Mouse (Mus musculus): ENCODE measurements around the gene Patz1.

Gene Patz1

GRCm38 (mm10) chr11:3290640-3291310 is 2.1 kb downstream of the Patz1 start:
- in situ Hi-C loops (cut with MboI; ENCODE audit: low pct_unique_long_range_greater_than_20kb in 1 of 2, low sequenced_read_pairs in 2 of 2, unreplicated experiment in 1 of 2): no loop called here

- in situ Hi-C loops (cut with MboI; ENCODE audit: low pct_unique_long_range_greater_than_20kb in 1 of 2, low sequenced_read_pairs in 2 of 2, unreplicated experiment in 1 of 2): no loop called here
Observed at GRCm38 (mm10) chr11:3291311-3292061, 2.8 kb downstream of the Patz1 start.

- in situ Hi-C loops (cut with MboI; ENCODE audit: low pct_unique_long_range_greater_than_20kb in 1 of 2, low sequenced_read_pairs in 2 of 2, unreplicated experiment in 1 of 2): no loop called here
Observed at GRCm38 (mm10) chr11:3292062-3292421, 3.4 kb downstream of the Patz1 start.

- in situ Hi-C loops (cut with MboI; ENCODE audit: low pct_unique_long_range_greater_than_20kb in 1 of 2, low sequenced_read_pairs in 2 of 2, unreplicated experiment in 1 of 2): no loop called here
Observed at GRCm38 (mm10) chr11:3292711-3293249, 4.1 kb downstream of the Patz1 start.

GRCm38 (mm10) chr11:3293361-3293760 is 4.7 kb downstream of the Patz1 start:
- in situ Hi-C loops (cut with MboI; ENCODE audit: low pct_unique_long_range_greater_than_20kb in 1 of 2, low sequenced_read_pairs in 2 of 2, unreplicated experiment in 1 of 2): no loop called here

- in situ Hi-C loops (cut with MboI; ENCODE audit: low pct_unique_long_range_greater_than_20kb in 1 of 2, low sequenced_read_pairs in 2 of 2, unreplicated experiment in 1 of 2): no loop called here
Observed at GRCm38 (mm10) chr11:3294641-3295040, 6.0 kb downstream of the Patz1 start.

GRCm38 (mm10) chr11:3296056-3296455 is 7.4 kb downstream of the Patz1 start:
- in situ Hi-C loops (cut with MboI; ENCODE audit: low pct_unique_long_range_greater_than_20kb in 1 of 2, low sequenced_read_pairs in 2 of 2, unreplicated experiment in 1 of 2): no loop called here

GRCm38 (mm10) chr11:3297871-3298812 is 9.5 kb downstream of the Patz1 start:
- in situ Hi-C loops (cut with MboI; ENCODE audit: low pct_unique_long_range_greater_than_20kb in 1 of 2, low sequenced_read_pairs in 2 of 2, unreplicated experiment in 1 of 2): no loop called here

GRCm38 (mm10) chr11:3298813-3299185 is 10.1 kb downstream of the Patz1 start:
- in situ Hi-C loops (cut with MboI; ENCODE audit: low pct_unique_long_range_greater_than_20kb in 1 of 2, low sequenced_read_pairs in 2 of 2, unreplicated experiment in 1 of 2): no loop called here

- in situ Hi-C loops (cut with MboI; ENCODE audit: low pct_unique_long_range_greater_than_20kb in 1 of 2, low sequenced_read_pairs in 2 of 2, unreplicated experiment in 1 of 2): no loop called here
Observed at GRCm38 (mm10) chr11:3301075-3301474, 12.4 kb downstream of the Patz1 start.

- in situ Hi-C loops (cut with MboI; ENCODE audit: low pct_unique_long_range_greater_than_20kb in 1 of 2, low sequenced_read_pairs in 2 of 2, unreplicated experiment in 1 of 2): no loop called here
Observed at GRCm38 (mm10) chr11:3302385-3302784, 13.7 kb downstream of the Patz1 start.

GRCm38 (mm10) chr11:3302792-3303191 is 14.1 kb downstream of the Patz1 start:
- in situ Hi-C loops (cut with MboI; ENCODE audit: low pct_unique_long_range_greater_than_20kb in 1 of 2, low sequenced_read_pairs in 2 of 2, unreplicated experiment in 1 of 2): no loop called here

GRCm38 (mm10) chr11:3305821-3306220 is 17.1 kb downstream of the Patz1 start:
- in situ Hi-C loops (cut with MboI; ENCODE audit: low pct_unique_long_range_greater_than_20kb in 1 of 2, low sequenced_read_pairs in 2 of 2, unreplicated experiment in 1 of 2): no loop called here

GRCm38 (mm10) chr11:3307875-3308274 is 19.2 kb downstream of the Patz1 start:
- in situ Hi-C loops (cut with MboI; ENCODE audit: low pct_unique_long_range_greater_than_20kb in 1 of 2, low sequenced_read_pairs in 2 of 2, unreplicated experiment in 1 of 2): no loop called here

- in situ Hi-C loops (cut with MboI; ENCODE audit: low pct_unique_long_range_greater_than_20kb in 1 of 2, low sequenced_read_pairs in 2 of 2, unreplicated experiment in 1 of 2): no loop called here
Observed at GRCm38 (mm10) chr11:3309884-3310283, 21.2 kb downstream of the Patz1 start.

- in situ Hi-C loops (cut with MboI; ENCODE audit: low pct_unique_long_range_greater_than_20kb in 1 of 2, low sequenced_read_pairs in 2 of 2, unreplicated experiment in 1 of 2): no loop called here
Observed at GRCm38 (mm10) chr11:3310789-3311585, 22.3 kb downstream of the Patz1 start.

- in situ Hi-C loops (cut with MboI; ENCODE audit: low pct_unique_long_range_greater_than_20kb in 1 of 2, low sequenced_read_pairs in 2 of 2, unreplicated experiment in 1 of 2): no loop called here
Observed at GRCm38 (mm10) chr11:3311586-3312347, 23.1 kb downstream of the Patz1 start.
